Mouse (Mus musculus): ENCODE measurements around the gene Grid1.

Gene Grid1

GRCm38 (mm10) chr14:34819919-34820652, at the start of gene Grid1:
TSS of gene Grid1 (plus strand) at chr14:34820108.
- DNase-seq, result no peak

DNA sequence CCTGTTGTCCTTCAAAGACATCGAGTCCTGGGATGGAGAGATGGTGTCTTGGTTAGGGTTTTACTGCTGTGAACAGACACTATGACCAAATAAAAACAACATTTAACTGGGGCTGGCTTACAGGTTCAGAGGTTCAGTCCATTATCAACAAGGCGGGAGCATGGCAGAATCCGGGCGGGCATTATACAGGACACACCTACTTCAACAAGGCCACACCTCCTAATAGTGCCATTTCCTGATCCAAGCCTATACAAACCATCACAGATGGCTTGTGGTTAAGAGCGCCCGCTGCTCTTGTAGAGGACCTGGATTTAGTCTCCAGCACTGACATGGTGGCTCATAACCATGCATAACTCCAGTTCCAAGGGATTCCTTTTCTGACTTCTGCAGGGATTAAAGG, 49.4 kb upstream of the Grid1 start:
- no peak for DNase-seq

GRCm38 (mm10) chr14:34771601-34772000, 48.3 kb upstream of the Grid1 start:
- no peak for DNase-seq

GRCm38 (mm10) chr14:34772132-34772531, 47.8 kb upstream of the Grid1 start:
- DNase-seq, result no peak

- no peak for DNase-seq
These were observed 46.2 kb upstream of the Grid1 start for GRCm38 (mm10) chr14:34773681-34774080.

DNA sequence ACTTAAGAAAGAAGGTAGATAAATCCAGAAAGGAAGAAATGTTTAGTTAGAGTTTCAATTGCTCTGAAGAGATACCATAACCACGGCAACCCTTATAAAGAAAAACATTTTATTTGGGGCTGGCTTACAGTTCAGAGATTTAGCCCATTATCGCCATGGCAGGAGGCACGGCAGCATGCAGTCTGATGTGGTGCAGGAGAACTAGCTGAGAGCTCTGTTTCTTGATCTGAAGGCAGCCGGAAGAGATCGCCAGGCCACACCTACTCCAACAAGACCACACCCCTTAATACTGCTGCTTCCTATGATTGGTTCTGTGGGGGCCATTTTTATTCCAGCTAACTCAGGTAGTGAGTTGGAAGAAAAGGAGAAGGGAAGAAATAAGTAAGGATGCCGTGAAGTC, 45.7 kb upstream of the Grid1 start:
- no peak for DNase-seq

DNA sequence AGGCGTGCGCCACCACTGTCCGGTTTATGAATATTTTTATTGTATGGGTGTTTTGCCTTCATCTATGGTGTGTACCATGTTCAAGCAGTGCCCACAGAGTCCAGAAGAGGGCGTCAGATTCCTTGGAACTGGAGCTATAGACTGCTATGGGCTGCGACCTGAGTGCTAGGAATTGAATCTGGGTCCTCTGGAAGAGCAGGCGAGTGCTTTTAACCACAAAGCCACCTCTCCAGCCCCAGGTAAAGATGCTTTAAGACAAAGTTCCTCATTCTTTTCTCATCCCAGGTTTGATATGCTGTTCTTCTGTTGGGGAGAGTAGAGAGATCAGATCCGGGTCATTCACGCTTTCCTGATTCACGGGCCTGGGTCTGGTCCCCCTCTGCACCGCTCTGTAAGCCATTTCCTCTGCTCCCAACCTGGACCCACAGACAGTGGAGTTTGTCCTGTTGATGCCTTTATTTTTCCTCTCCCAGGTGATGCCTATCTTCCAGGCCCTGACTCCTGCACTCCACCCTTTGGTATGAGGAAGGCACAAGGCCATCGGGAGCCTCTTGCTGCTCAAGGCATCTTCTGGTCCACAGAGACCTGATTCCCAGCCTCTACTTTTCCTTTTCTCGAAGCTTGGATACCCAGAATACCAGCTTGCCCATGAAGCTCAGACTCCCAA, 43.1 kb upstream of the Grid1 start:
- no peak for DNase-seq

GRCm38 (mm10) chr14:34777810-34778209, 42.1 kb upstream of the Grid1 start:
- DNase-seq, result peak; percentile 52

- DNase-seq, result no peak
These were observed 41.1 kb upstream of the Grid1 start for GRCm38 (mm10) chr14:34778760-34779159.

GRCm38 (mm10) chr14:34793406-34794037, 26.4 kb upstream of the Grid1 start:
- DNase-seq, result no peak

- DNase-seq, result peak; percentile 59
These were observed 9.0 kb upstream of the Grid1 start for GRCm38 (mm10) chr14:34810763-34811489.

GRCm38 (mm10) chr14:34811490-34811808, 8.5 kb upstream of the Grid1 start:
- DNase-seq, result no peak

DNA sequence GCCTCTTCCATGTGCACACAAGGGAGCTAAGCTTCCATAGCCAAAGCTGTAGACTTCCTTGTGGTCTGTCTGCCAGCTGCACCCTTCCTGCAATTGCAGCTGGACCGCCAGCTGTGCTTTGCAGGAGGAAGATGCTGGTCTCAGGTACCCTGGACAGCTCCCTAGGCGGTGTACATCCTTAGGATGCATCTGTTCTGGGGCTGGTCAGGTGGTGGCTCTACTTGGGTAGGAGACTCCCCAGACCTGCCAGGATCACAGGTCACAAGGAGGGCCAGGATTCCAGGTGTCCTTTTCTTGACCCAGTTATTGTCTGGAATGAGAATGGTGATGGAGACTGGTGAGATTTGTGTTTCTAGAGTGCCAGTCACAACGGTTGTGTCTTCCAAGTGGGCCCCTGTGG, 3.6 kb upstream of the Grid1 start:
- no peak for DNase-seq

- no peak for DNase-seq
These were observed 1.4 kb upstream of the Grid1 start for GRCm38 (mm10) chr14:34818387-34818980.

- DNase-seq, result no peak
These were observed 588 bp upstream of the Grid1 start for GRCm38 (mm10) chr14:34819121-34819918.

DNA sequence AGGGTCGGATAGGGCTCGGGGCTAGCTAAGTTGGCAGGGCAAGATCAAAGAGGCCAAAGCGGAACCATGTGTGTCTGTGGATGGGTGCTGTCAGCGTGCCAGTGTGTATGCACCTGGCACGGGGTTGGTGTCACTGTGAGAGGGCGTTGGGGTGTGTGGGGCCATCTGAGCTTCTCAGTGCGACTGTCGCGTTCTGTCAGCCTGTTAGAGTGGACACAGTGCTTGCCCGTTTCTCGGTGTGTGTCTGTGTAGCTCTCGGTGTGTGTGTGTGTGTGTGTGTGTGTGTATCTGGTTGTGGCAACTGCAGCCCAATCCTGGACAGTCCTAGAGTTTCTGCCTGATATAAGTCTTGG, 721 bp downstream of the Grid1 start:
- no peak for DNase-seq

DNA sequence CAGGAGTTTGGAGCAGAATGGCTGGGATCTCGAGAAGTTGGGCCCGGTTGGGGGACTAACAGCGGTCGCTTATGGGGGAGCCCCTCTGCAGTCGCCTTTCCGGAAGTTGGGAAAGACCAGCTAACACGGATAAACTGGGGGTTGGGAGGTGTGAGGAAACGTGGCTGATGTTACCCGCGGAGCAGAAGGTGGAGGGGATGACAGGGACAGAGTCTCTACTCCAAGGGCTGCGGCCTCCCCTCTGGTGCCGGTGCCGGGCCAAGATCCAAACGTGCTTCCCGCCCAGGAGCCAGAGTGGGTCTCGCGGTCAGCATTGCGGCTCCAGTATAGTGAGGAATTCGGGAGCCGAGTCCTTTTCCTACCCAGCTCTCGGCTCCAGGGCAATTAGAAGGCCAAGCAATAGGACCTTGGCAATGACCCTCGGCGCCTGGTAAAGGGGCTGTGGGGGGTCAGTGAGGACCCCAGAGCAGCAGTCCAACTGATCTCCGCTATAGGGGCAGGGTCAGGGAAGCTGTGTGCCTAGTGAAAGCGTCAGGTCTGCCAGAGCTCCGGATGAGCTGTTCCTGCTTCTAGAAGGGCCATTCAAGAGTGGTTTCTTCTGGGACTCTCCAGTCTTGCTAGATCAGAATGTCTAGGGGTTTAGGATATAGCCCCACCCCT, 1.4 kb downstream of the Grid1 start:
- DNase-seq, result no peak

DNA sequence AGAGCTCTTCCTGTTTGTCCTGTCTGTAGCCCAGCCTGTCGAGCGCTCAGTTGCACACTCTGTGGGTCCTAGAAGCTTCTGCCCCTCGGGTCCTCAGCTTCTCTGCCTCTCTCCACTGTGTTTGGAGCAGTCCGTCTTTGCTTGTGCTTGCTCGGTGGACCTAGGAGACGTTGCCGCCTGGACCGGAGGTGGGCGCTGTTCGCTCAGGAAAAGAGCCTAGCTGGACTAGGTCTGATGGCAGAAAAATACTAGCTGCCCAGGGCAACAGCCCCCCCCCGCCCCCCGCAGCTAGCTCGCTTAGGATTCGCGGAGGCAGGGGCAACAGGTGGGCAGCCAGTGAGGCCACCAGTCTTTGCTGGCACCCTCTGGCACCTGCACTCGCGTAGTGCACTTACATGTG, 3.2 kb downstream of the Grid1 start:
- DNase-seq, result peak; percentile 27

- no peak for DNase-seq
These were observed 4.3 kb downstream of the Grid1 start for GRCm38 (mm10) chr14:34824186-34824585.

DNA sequence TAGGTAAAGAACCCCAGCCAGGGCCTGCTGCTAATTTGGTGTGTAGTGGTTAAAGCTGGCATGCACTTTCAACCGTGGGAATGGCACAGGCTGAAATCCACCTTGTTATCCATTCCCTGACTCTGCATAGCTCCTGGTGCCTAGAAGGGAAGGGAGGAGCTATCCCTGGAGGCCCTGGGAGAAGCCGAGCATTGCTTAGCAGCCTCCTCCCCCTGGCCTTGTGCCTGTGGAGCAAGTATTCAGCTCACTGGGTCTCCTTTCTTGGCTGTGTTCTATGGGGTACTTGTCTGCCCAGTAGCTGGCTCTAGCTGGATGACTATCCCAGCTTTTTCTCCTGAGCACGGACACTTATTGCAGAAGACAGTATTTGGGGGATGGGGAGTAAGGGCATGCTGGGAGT, 6.0 kb downstream of the Grid1 start:
- DNase-seq, result no peak

- DNase-seq, result no peak
These were observed 9.9 kb downstream of the Grid1 start for GRCm38 (mm10) chr14:34829831-34830230.

DNA sequence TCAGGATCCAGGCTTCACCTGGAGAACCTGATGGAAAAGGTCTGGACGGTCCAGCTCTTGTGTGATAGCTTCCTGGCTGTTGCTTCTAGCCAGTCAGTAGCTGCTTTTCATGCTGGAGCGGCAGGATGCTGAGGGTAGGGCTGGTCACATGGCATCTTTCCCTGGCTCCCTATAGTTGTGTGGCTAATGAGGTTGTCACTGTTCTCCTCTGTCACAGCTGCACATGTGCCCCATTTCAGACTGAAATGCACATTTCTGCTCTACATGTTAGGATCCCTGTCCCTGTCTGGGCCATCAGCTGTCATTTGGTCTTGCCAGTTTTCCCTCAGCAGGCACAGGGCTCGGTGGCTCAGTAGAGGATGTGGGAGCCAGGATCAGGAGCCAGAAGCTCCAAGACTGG, 17.2 kb downstream of the Grid1 start:
- DNase-seq, result no peak

Data from cerebellum, adult 9-10 months (tissue).